Mouse (Mus musculus) embryonic facial prominence, embryonic 14.5 days (tissue): ENCODE measurements around the gene Ak3. TPM values are rescaled to one million over a fixed set of nuclear protein-coding genes. Genes with fewer than 3 reads are reported as not detected.

Source experiments
- ATAC-seq: fragments of 200-750 bp; cut with Nextera tagmentation; 2 replicates; pipeline ENCODE4 v1.8.0; 2017; ENCODE audit warnings: low read depth, moderate number of reproducible peaks, moderate TSS enrichment
- DNase-seq: peaks from one replicate; pipeline ENCODE4 v3.0.0-alpha.2; 2015; ENCODE audit warnings: low spot score
- H3K27ac ChIP-seq: fragments of 300-500 bp; sonication (generic); replicated peaks from 2 replicates; pipeline ENCODE4 v1.5.1; 2014; ENCODE audit warnings: low read depth, mild to moderate bottlenecking, low read length, moderate library complexity
- H3K27me3 ChIP-seq: fragments of 300-500 bp; sonication (generic); replicated peaks from 2 replicates; pipeline ENCODE4 v1.6.1; 2014; ENCODE audit warnings: low read length; ENCODE audit not compliant: control insufficient read depth, insufficient read depth
- H3K36me3 ChIP-seq: fragments of 300-500 bp; sonication (generic); 2 replicates; pipeline ENCODE4 v1.6.1; 2014; ENCODE audit warnings: low read length, mixed read lengths; ENCODE audit not compliant: control insufficient read depth, insufficient read depth
- H3K4me1 ChIP-seq: fragments of 300-500 bp; sonication (generic); 2 replicates; pipeline ENCODE4 v1.6.1; 2014; ENCODE audit warnings: antibody characterized with exemption, low read length; ENCODE audit not compliant: control insufficient read depth, insufficient read depth
- H3K4me2 ChIP-seq: fragments of 300-500 bp; sonication (generic); 2 replicates; pipeline ENCODE4 v1.6.1; 2014; ENCODE audit warnings: low read depth, mild to moderate bottlenecking, low read length, moderate library complexity, mixed read lengths
- H3K4me3 ChIP-seq: fragments of 300-500 bp; sonication (generic); 2 replicates; pipeline ENCODE4 v1.5.1; 2014; ENCODE audit warnings: low read depth, mild to moderate bottlenecking, low read length
- H3K9ac ChIP-seq: fragments of 300-500 bp; sonication (generic); 2 replicates; pipeline ENCODE4 v1.6.1; 2014; ENCODE audit warnings: low read depth, mild to moderate bottlenecking, low read length, moderate library complexity, mixed read lengths
- H3K9me3 ChIP-seq: fragments of 300-500 bp; sonication (generic); 2 replicates; pipeline ENCODE4 v1.6.1; 2016; ENCODE audit warnings: low read length; ENCODE audit not compliant: control insufficient read depth
- WGBS: fragments of 180-500 bp; shearing (Covaris S2); extraction: QIAGEN DNeasy Blood & Tissue Kit; methylation state at CpG from one replicate; pipeline ENCODE4 v1.1.7; 2014; 5-methylcytosine and 5-hydroxymethylcytosine counted together
- polyA plus RNA-seq: library from polyadenylated mRNA; unstranded; fragments of >200 nt; fragmentation: Nextera tagmentation; extraction: Ambion mirVana; gene quantifications from 2 replicates; pipeline ENCODE4 v1.2.1, GENCODE M21; 2014

Ak3 gene
- polyA plus RNA-seq, 1 experiment from 2014 or later: 93.5 TPM

GRCm38 (mm10) chr19:29049401-29050075 lies 1.8 kb upstream of the Ak3 start:
- Histone ChIP-seq H3K36me3 (no peaks in the 10 kb centered on the region), H3K9ac (no peak overlapping the region), H3K9me3 (no peaks in the 10 kb centered on the region), H3K27me3 (no peaks in the 10 kb centered on the region), H3K4me3 (no peak overlapping the region), H3K4me2 (no peak overlapping the region), H3K4me1 (peaks cover 7% of the 10 kb centered on the region; the same call in 1 of the 2 replicates), H3K27ac (no peak overlapping the region)
- ATAC-seq (no peak), DNase-seq (no peak)
- 67% methylated on average over 12 of the region's 12 CpGs for WGBS

- no peaks in the 10 kb centered on the region for H3K27me3 ChIP-seq
- H3K4me3 ChIP-seq: peak overlapping the region; percentile 69
- no peaks in the 10 kb centered on the region for H3K36me3 ChIP-seq
- DNase-seq (peak; percentile 9), ATAC-seq (no peak)
- 21% methylated on average over 4 of the region's 4 CpGs for WGBS
- H3K4me1 ChIP-seq: peaks cover 9% of the 10 kb centered on the region; the same call in 1 of the 2 replicates
- H3K9ac ChIP-seq: peak overlapping the region; percentile 79
- no peaks in the 10 kb centered on the region for H3K9me3 ChIP-seq
- H3K27ac ChIP-seq: peak overlapping the region; percentile 86
- peak overlapping the region; percentile 56 for H3K4me2 ChIP-seq
These were observed 814 bp downstream of the Ak3 start for GRCm38 (mm10) chr19:29046961-29047333.

- H3K4me1 ChIP-seq: peaks cover 9% of the 10 kb centered on the region; the same call in 1 of the 2 replicates
- peak overlapping the region; percentile 86 for H3K27ac ChIP-seq
- DNase-seq: peak; percentile 56
- no peaks in the 10 kb centered on the region for H3K36me3 ChIP-seq
- H3K9me3 ChIP-seq: no peaks in the 10 kb centered on the region
- H3K4me3 ChIP-seq: peak overlapping the region; percentile 69
- H3K4me2 ChIP-seq: peak overlapping the region; percentile 56
- H3K9ac ChIP-seq: no peak overlapping the region; the same call in 1 of the 2 replicates
- peak; percentile 37; the same call in 1 of the 2 replicates for ATAC-seq
- WGBS: 20% methylated on average over 15 of the region's 15 CpGs
- H3K27me3 ChIP-seq: no peaks in the 10 kb centered on the region
These were observed 1.7 kb downstream of the Ak3 start for GRCm38 (mm10) chr19:29045956-29046650.

GRCm38 (mm10) chr19:29045369-29045768 lies 2.4 kb downstream of the Ak3 start:
- ATAC-seq (no peak), DNase-seq (no peak)
- Histone ChIP-seq H3K27me3 (no peaks in the 10 kb centered on the region), H3K4me3 (no peak overlapping the region), H3K4me1 (peaks cover 9% of the 10 kb centered on the region; the same call in 1 of the 2 replicates), H3K4me2 (peak overlapping the region; percentile 56; the same call in 1 of the 2 replicates), H3K27ac (no peak overlapping the region), H3K36me3 (no peaks in the 10 kb centered on the region), H3K9me3 (no peaks in the 10 kb centered on the region), H3K9ac (no peak overlapping the region)
- WGBS: 47% methylated on average over 4 of the region's 4 CpGs

- Histone ChIP-seq H3K27me3 (no peaks in the 10 kb centered on the region), H3K9ac (no peak overlapping the region), H3K4me3 (no peak overlapping the region), H3K4me1 (peaks cover 9% of the 10 kb centered on the region; the same call in 1 of the 2 replicates), H3K27ac (no peak overlapping the region; the same call in 1 of the 2 replicates), H3K36me3 (peaks cover 6% of the 10 kb centered on the region; the same call in 1 of the 2 replicates), H3K4me2 (peak overlapping the region; percentile 8; the same call in 1 of the 2 replicates), H3K9me3 (0 out of 2 replicates have a peak, but pooled peaks cover 4% of the 10 kb centered on the region)
- WGBS: 54% methylated on average over 9 of the region's 9 CpGs
- no peak for ATAC-seq
- peak; percentile 34 for DNase-seq
These were observed 3.4 kb downstream of the Ak3 start for GRCm38 (mm10) chr19:29044353-29044768.

GRCm38 (mm10) chr19:29042647-29043046 lies 5.1 kb downstream of the Ak3 start:
- DNase-seq: peak; percentile 22
- 83% methylated on average over 9 of the region's 9 CpGs for WGBS
- Histone ChIP-seq H3K27ac (no peak overlapping the region), H3K4me2 (no peak overlapping the region), H3K27me3 (no peaks in the 10 kb centered on the region), H3K4me3 (no peak overlapping the region), H3K4me1 (peaks cover 9% of the 10 kb centered on the region; the same call in 1 of the 2 replicates), H3K9me3 (0 out of 2 replicates have a peak, but pooled peaks cover 4% of the 10 kb centered on the region), H3K36me3 (peaks cover 8% of the 10 kb centered on the region; the same call in 1 of the 2 replicates), H3K9ac (no peak overlapping the region)
- no peak for ATAC-seq

GRCm38 (mm10) chr19:29042143-29042542 lies 5.6 kb downstream of the Ak3 start:
- Histone ChIP-seq H3K4me2 (no peak overlapping the region), H3K9ac (no peak overlapping the region), H3K27ac (no peak overlapping the region), H3K27me3 (no peaks in the 10 kb centered on the region), H3K36me3 (peaks cover 13% of the 10 kb centered on the region), H3K9me3 (0 out of 2 replicates have a peak, but pooled peaks cover 4% of the 10 kb centered on the region), H3K4me3 (no peak overlapping the region), H3K4me1 (peaks cover 9% of the 10 kb centered on the region; the same call in 1 of the 2 replicates)
- DNase-seq (no peak), ATAC-seq (no peak)
- WGBS: 70% methylated on average over 6 of the region's 6 CpGs

- ATAC-seq: no peak
- 83% methylated on average over 4 of the region's 4 CpGs for WGBS
These were observed 7.6 kb downstream of the Ak3 start for GRCm38 (mm10) chr19:29040206-29040605.

More at GRCm38 (mm10) chr19:29040206-29040605, 7.6 kb downstream of the Ak3 start:
- peaks cover 28% of the 10 kb centered on the region for H3K36me3 ChIP-seq
- H3K27me3 ChIP-seq: no peaks in the 10 kb centered on the region
- H3K9ac ChIP-seq: no peak overlapping the region
- 0 out of 2 replicates have a peak, but pooled peaks cover 4% of the 10 kb centered on the region for H3K9me3 ChIP-seq
- no peak overlapping the region for H3K4me3 ChIP-seq
- H3K4me2 ChIP-seq: no peak overlapping the region
- DNase-seq: no peak
- peaks cover 3% of the 10 kb centered on the region; the same call in 1 of the 2 replicates for H3K4me1 ChIP-seq
- no peak overlapping the region for H3K27ac ChIP-seq
